Mouse (Mus musculus) ES-Bruce4 (cell line): Measurements from ENCODE around the gene Pet100. TPM values are rescaled to one million over a fixed set of nuclear protein-coding genes. Genes with fewer than 3 reads are reported as not detected.

Experiments
- H3K27ac ChIP-seq: 2 replicates; pipeline ENCODE4 v1.5.1; 2012; ENCODE audit warnings: low read length, inconsistent platforms; ENCODE audit not compliant: insufficient read depth
- H3K27me3 ChIP-seq: 2 replicates; pipeline ENCODE4 v1.6.1; 2012; ENCODE audit warnings: mild to moderate bottlenecking, low read length, inconsistent platforms; ENCODE audit not compliant: control insufficient read depth, poor library complexity, insufficient read depth, severe bottlenecking
- H3K36me3 ChIP-seq: 2 replicates; pipeline ENCODE4 v1.6.1; 2012; ENCODE audit warnings: inconsistent platforms, mild to moderate bottlenecking, low read length, moderate library complexity; ENCODE audit not compliant: control insufficient read depth, poor library complexity, insufficient read depth, severe bottlenecking
- H3K4me1 ChIP-seq: one replicate; pipeline ENCODE4 v1.8.1; 2011; ENCODE audit warnings: low read length; ENCODE audit not compliant: control insufficient read depth, insufficient read depth
- H3K4me3 ChIP-seq: 2 replicates; pipeline ENCODE4 v1.5.1; 2011; ENCODE audit warnings: low read depth, mild to moderate bottlenecking, low read length
- H3K9ac ChIP-seq: 2 replicates; pipeline ENCODE4 v1.6.1; 2012; ENCODE audit warnings: low read depth, mild to moderate bottlenecking, inconsistent platforms; ENCODE audit not compliant: poor library complexity, severe bottlenecking
- H3K9me3 ChIP-seq: replicated peaks from 2 replicates; pipeline ENCODE4 v1.6.1; 2012; ENCODE audit warnings: mild to moderate bottlenecking, low read length, inconsistent platforms; ENCODE audit not compliant: control insufficient read depth, poor library complexity, insufficient read depth, severe bottlenecking
- CTCF ChIP-seq: IDR thresholded peaks from one replicate; pipeline ENCODE4 v1.8.1; 2011; ENCODE audit warnings: low read depth, low read length
- EP300 ChIP-seq: IDR thresholded peaks from 2 replicates; pipeline ENCODE4 v1.6.1; 2011; ENCODE audit warnings: low read depth, low read length; ENCODE audit not compliant: insufficient read depth
- POLR2A ChIP-seq: IDR thresholded peaks from one replicate; pipeline ENCODE4 v1.8.1; 2011; ENCODE audit warnings: low read length; ENCODE audit not compliant: insufficient read depth
- polyA plus RNA-seq: library from polyadenylated mRNA; stranded (reverse); fragments of >200 nt; gene quantifications from 2 replicates; pipeline ENCODE4 v1.2.4, GENCODE M21; 2011; ENCODE audit warnings: low read depth; ENCODE audit not compliant: missing spikeins, insufficient read depth, insufficient read length

Pet100 gene
- polyA plus RNA-seq, 1 experiment: 93.4 TPM

- Histone ChIP-seq H3K27ac (no peak overlapping the region), H3K9ac (no peak overlapping the region), H3K4me1 (peaks cover 3% of the 10 kb centered on the region), H3K36me3 (no peaks in the 10 kb centered on the region), H3K27me3 (no peaks in the 10 kb centered on the region), H3K4me3 (no peak overlapping the region), H3K9me3 (no peaks in the 10 kb centered on the region)
- TF ChIP-seq CTCF: no peak
- no peak for TF ChIP-seq POLR2A
- no peak for TF ChIP-seq EP300
Measured at GRCm38 (mm10) chr8:3586452-3586851, 34.9 kb upstream of the Pet100 start.

GRCm38 (mm10) chr8:3586993-3587390 is 34.4 kb upstream of the Pet100 start, which contains the start of gene Camsap3:
Camsap3 (plus strand) TSS chr8:3587293.
- peak within 1 kb of the TSS; percentile 93 for H3K4me3 ChIP-seq
- TF ChIP-seq CTCF (no peak), POLR2A (no peak), EP300 (no peak)
- no peaks in the 10 kb centered on the region for H3K9me3 ChIP-seq
- H3K9ac ChIP-seq: peak within 1 kb of the TSS; percentile 95
- H3K27ac ChIP-seq: peak within 1 kb of the TSS; percentile 71
- H3K36me3 ChIP-seq: no peaks in the 10 kb centered on the region
- H3K27me3 ChIP-seq: no peaks in the 10 kb centered on the region
- H3K4me1 ChIP-seq: peaks cover 3% of the 10 kb centered on the region

- H3K27ac ChIP-seq: peak overlapping the region; percentile 71
- peaks cover 3% of the 10 kb centered on the region for H3K4me1 ChIP-seq
- H3K9me3 ChIP-seq: no peaks in the 10 kb centered on the region
- no peaks in the 10 kb centered on the region for H3K36me3 ChIP-seq
- no peaks in the 10 kb centered on the region for H3K27me3 ChIP-seq
- H3K9ac ChIP-seq: peak overlapping the region; percentile 95
- peak overlapping the region; percentile 93 for H3K4me3 ChIP-seq
- TF ChIP-seq CTCF (no peak), EP300 (no peak), POLR2A (peak; percentile 40)
Measured at GRCm38 (mm10) chr8:3587391-3588257, 33.7 kb upstream of the Pet100 start.

GRCm38 (mm10) chr8:3588258-3588633 is 33.1 kb upstream of the Pet100 start:
- H3K27me3 ChIP-seq: no peaks in the 10 kb centered on the region
- peak overlapping the region; percentile 93 for H3K4me3 ChIP-seq
- TF ChIP-seq POLR2A: no peak
- no peak for TF ChIP-seq CTCF
- no peak for TF ChIP-seq EP300
- no peak overlapping the region for H3K27ac ChIP-seq
- peaks cover 5% of the 10 kb centered on the region for H3K4me1 ChIP-seq
- H3K36me3 ChIP-seq: no peaks in the 10 kb centered on the region
- H3K9me3 ChIP-seq: no peaks in the 10 kb centered on the region
- peak overlapping the region; percentile 95 for H3K9ac ChIP-seq

GRCm38 (mm10) chr8:3593470-3593869 is 27.9 kb upstream of the Pet100 start:
- no peak overlapping the region for H3K4me3 ChIP-seq
- no peak for TF ChIP-seq EP300
- no peak for TF ChIP-seq CTCF
- TF ChIP-seq POLR2A: no peak
- peaks cover 10% of the 10 kb centered on the region for H3K4me1 ChIP-seq
- H3K9me3 ChIP-seq: no peaks in the 10 kb centered on the region
- no peak overlapping the region for H3K9ac ChIP-seq
- no peaks in the 10 kb centered on the region for H3K36me3 ChIP-seq
- H3K27me3 ChIP-seq: no peaks in the 10 kb centered on the region
- no peak overlapping the region for H3K27ac ChIP-seq

GRCm38 (mm10) chr8:3594466-3594865 is 26.9 kb upstream of the Pet100 start:
- Histone ChIP-seq H3K27me3 (no peaks in the 10 kb centered on the region), H3K4me3 (no peak overlapping the region), H3K4me1 (peaks cover 12% of the 10 kb centered on the region), H3K9ac (no peak overlapping the region), H3K27ac (no peak overlapping the region), H3K36me3 (no peaks in the 10 kb centered on the region), H3K9me3 (no peaks in the 10 kb centered on the region)
- TF ChIP-seq CTCF: no peak
- TF ChIP-seq EP300: no peak
- TF ChIP-seq POLR2A: no peak
